Mouse (Mus musculus) layer of hippocampus, postnatal 14 days (tissue): ENCODE data around the gene Hsd17b3. TPM values are rescaled to one million over a fixed set of nuclear protein-coding genes. Genes with fewer than 3 reads are reported as not detected.

Experiments used
- DNase-seq, 2 experiments: peaks; one replicate each; pipeline ENCODE4 v3.0.0; 2021 to 2022; ENCODE audit warnings: low spot score in 2 of 2, mixed read lengths in 1 of 2
- total RNA-seq, 2 experiments: library from RNA; stranded (reverse); gene quantifications; 2 replicates each; pipeline ENCODE4 v1.2.3; 2021

The Hsd17b3 gene
- total RNA-seq, 2 experiments from 2014 or later, result not detected

DNA sequence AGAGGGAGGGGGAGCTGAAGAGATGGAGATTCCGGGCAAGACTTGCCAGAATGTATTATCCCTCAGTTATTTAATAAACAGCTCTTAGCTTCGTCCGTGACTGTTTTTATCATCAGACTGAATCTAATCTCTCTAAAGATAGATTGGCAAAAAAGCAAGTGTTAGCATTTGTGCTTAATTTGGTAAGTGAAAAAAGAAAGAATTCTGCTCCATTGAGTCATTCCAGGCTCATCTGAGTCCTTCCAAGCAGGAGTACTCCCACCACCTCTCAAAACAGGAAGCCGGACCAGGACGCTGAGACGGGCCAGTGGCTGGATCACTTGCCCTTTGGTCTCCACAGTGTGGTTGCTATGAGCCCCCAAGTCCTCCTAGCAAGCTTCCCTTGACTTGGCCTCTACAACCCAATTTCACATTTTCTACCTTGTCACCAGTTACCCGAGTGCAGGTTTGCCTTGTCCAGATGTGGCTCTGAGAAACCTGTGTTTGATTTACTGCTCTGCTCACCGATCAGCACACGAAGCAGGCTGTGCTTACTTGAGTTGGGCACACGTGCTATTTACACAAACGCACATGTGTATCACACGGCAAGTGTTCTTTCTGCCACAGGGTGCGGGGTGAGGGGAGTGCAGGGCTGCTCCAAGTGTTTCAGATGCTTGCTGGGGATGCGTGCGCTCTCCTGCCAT, 66.1 kb downstream of the Hsd17b3 start:
- peak in 1 of 2 experiments; percentile 24 for DNase-seq

GRCm38 (mm10) chr13:64020902-64021311, 68.1 kb downstream of the Hsd17b3 start:
- DNase-seq, result peak; percentile 78 to 86

GRCm38 (mm10) chr13:64018586-64019141, 70.4 kb downstream of the Hsd17b3 start:
- peak in 1 of 2 experiments; percentile 54 for DNase-seq

GRCm38 (mm10) chr13:64016048-64016447, 73.0 kb downstream of the Hsd17b3 start:
- DNase-seq, result no peak

GRCm38 (mm10) chr13:64011157-64011556, 77.9 kb downstream of the Hsd17b3 start:
- DNase-seq, result no peak

Other genes starting within 250 kb of the Hsd17b3 start
- gene Slc35d2, start 40.1 kb upstream of the Hsd17b3 start, total RNA-seq, result under 1 TPM; 0.74 to 0.85 TPM
- gene Zfp367, start 64.0 kb upstream of the Hsd17b3 start, total RNA-seq, result 10 to 100 TPM in 1 of 2 experiments, 1 to 10 TPM in 1; 9.7 to 10.2 TPM
- 100 to 1,000 TPM; 141 to 146 TPM for gene Habp4, start 72.6 kb upstream of the Hsd17b3 start, total RNA-seq
- 1 to 10 TPM; 4.8 to 5.6 TPM for gene Cdc14b, start 186.1 kb upstream of the Hsd17b3 start, total RNA-seq
- 10 to 100 TPM; 14.0 to 14.2 TPM for gene Aaed1, start 223.5 kb upstream of the Hsd17b3 start, total RNA-seq